Mouse (Mus musculus): ENCODE results near the gene Hps4. TPM values are rescaled to one million over a fixed set of nuclear protein-coding genes. Genes with fewer than 3 reads are reported as not detected.

Gene Hps4
- polyA plus RNA-seq (2014; fragmentation: Nextera tagmentation; extraction: Ambion mirVana): 42.0 and 47.4 TPM in 2 replicates

DNA sequence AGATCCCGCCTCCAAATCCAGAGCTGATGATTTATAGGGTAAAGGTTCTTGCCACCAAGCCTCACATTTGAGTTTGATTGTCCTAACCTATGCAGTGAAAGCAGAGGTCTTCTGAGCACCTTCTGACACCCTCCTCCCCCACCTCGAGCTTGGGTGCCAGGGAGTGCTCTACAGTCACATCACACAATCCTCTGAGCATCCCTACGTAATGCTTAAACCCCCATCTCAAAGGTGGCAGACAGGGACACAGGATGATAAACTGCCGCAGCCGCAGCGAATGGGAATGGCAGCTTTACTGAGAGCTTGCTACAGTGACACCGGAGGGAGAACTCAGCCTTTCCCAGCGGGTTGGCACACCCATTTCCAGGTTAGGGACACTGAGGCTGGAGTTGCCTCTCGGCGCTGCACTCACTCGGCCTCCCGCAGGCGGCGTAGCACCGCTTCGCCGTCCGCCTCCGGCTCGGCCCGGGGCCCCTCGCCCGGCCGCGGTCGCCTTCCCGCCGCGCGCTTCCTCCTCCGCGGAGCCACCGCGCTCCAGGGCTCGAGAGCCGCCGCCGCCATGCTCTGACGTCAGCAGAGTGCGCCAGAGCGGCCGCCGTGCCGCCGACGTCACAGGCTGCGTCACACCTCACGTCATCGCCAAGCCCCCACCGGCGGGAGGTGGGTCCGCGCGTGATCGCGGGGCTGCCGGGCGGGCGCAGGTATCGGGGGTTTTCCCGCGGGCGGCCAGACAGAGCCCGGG, at the start of gene Hps4, which contains the start of gene Srrd:
Gene Hps4, plus strand, starts transcription at position 621 of the 742 bp plus-strand sequence.
Gene Srrd, minus strand, starts transcription at position 578 of the 742 bp plus-strand sequence.
- 2% methylated on average over 64 of the region's 64 CpGs for WGBS
- peak within 1 kb of the TSS; percentile 90 for H3K4me3 ChIP-seq (replicated peaks; ENCODE audit: low read depth, low read length)
- peaks cover 22% of the 10 kb centered on the region for H3K4me1 ChIP-seq (ENCODE audit: control insufficient read depth, insufficient read depth, low read length)
- peak within 1 kb of the TSS; percentile 72 for H3K27ac ChIP-seq (replicated peaks; ENCODE audit: low read depth, low read length)
- H3K36me3 ChIP-seq (ENCODE audit: control insufficient read depth, insufficient read depth, low read length): peaks cover 38% of the 10 kb centered on the region
- H3K9ac ChIP-seq (replicated peaks; ENCODE audit: low read length): peak within 1 kb of the TSS; percentile 82
- no peaks in the 10 kb centered on the region for H3K27me3 ChIP-seq (ENCODE audit: control insufficient read depth, insufficient read depth, low read length)
- peak; percentile 80 for ATAC-seq (ENCODE audit: low FRiP score, low TSS enrichment)
- peak within 1 kb of the TSS; percentile 65 for H3K4me2 ChIP-seq (ENCODE audit: low read length)
- no peaks in the 10 kb centered on the region for H3K9me3 ChIP-seq (ENCODE audit: control insufficient read depth, low read length)
- DNase-seq: peak; percentile 94

GRCm38 (mm10) chr5:112293800-112294199, 49.1 kb upstream of the Hps4 start:
- H3K9ac ChIP-seq (replicated peaks; ENCODE audit: low read length): no peak overlapping the region
- H3K4me3 ChIP-seq (replicated peaks; ENCODE audit: low read depth, low read length): no peak overlapping the region
- H3K27me3 ChIP-seq (ENCODE audit: control insufficient read depth, insufficient read depth, low read length): no peaks in the 10 kb centered on the region
- no peaks in the 10 kb centered on the region for H3K36me3 ChIP-seq (ENCODE audit: control insufficient read depth, insufficient read depth, low read length)
- H3K9me3 ChIP-seq (ENCODE audit: control insufficient read depth, low read length): no peaks in the 10 kb centered on the region
- 91% methylated on average over 2 of the region's 2 CpGs for WGBS
- no peak for ATAC-seq (ENCODE audit: low FRiP score, low TSS enrichment)
- H3K27ac ChIP-seq (replicated peaks; ENCODE audit: low read depth, low read length): no peak overlapping the region
- no peak for DNase-seq
- peaks cover 7% of the 10 kb centered on the region for H3K4me1 ChIP-seq (ENCODE audit: control insufficient read depth, insufficient read depth, low read length)
- H3K4me2 ChIP-seq (ENCODE audit: low read length): no peak overlapping the region

DNA sequence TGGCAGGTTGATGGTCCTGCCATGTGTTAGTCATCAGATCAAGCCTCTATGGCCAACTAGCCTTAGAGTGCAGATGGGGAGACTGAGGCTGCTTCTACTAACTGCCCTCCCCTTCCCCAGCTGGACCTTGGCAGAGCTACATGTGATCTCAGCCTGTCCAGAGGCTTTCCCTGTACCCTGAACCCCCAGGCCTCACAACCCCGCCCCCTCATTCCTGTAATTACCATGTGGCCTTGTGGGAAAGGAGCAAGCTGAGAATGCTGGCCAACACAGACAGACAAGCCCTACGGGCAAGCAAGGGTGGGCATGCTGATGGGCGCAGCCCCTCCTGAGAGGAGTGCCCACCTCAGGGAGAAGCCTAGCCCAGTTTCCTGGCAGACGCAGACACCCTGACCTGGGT, 48.2 kb upstream of the Hps4 start:
- Histone ChIP-seq H3K9me3 (ENCODE audit: control insufficient read depth, low read length) (no peaks in the 10 kb centered on the region), H3K9ac (replicated peaks; ENCODE audit: low read length) (no peak overlapping the region), H3K27me3 (ENCODE audit: control insufficient read depth, insufficient read depth, low read length) (no peaks in the 10 kb centered on the region), H3K4me1 (ENCODE audit: control insufficient read depth, insufficient read depth, low read length) (peaks cover 7% of the 10 kb centered on the region), H3K4me2 (ENCODE audit: low read length) (no peak overlapping the region), H3K4me3 (replicated peaks; ENCODE audit: low read depth, low read length) (no peak overlapping the region), H3K27ac (replicated peaks; ENCODE audit: low read depth, low read length) (no peak overlapping the region), H3K36me3 (ENCODE audit: control insufficient read depth, insufficient read depth, low read length) (no peaks in the 10 kb centered on the region)
- no peak for DNase-seq
- no peak for ATAC-seq (ENCODE audit: low FRiP score, low TSS enrichment)
- 71% methylated on average over 4 of the region's 4 CpGs for WGBS

DNA sequence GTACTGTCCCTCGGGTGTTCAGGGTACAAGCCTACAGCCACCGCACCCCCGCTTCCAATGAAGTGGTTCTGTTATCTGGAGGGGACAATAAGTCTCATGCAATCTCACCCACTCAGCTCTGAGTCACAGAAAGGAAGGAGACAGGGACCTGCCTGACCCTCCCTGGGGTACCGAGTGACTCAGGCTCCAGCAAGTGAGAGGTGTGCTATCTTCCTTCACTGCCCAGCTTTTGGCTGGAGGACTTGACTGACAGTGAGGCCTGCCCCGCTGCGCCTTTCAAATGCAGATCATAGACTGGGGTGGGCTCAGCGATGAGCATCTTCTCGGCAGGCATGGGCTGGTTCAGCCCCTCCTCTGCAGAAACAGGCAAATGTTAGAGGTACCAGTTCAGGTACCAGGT, 47.7 kb upstream of the Hps4 start:
- H3K4me1 ChIP-seq (ENCODE audit: control insufficient read depth, insufficient read depth, low read length): peaks cover 7% of the 10 kb centered on the region
- no peaks in the 10 kb centered on the region for H3K9me3 ChIP-seq (ENCODE audit: control insufficient read depth, low read length)
- no peak for ATAC-seq (ENCODE audit: low FRiP score, low TSS enrichment)
- H3K27ac ChIP-seq (replicated peaks; ENCODE audit: low read depth, low read length): no peak overlapping the region
- WGBS: 26% methylated on average over 8 of the region's 8 CpGs
- no peaks in the 10 kb centered on the region for H3K36me3 ChIP-seq (ENCODE audit: control insufficient read depth, insufficient read depth, low read length)
- H3K4me2 ChIP-seq (ENCODE audit: low read length): no peak overlapping the region
- no peak for DNase-seq
- no peak overlapping the region for H3K9ac ChIP-seq (replicated peaks; ENCODE audit: low read length)
- H3K4me3 ChIP-seq (replicated peaks; ENCODE audit: low read depth, low read length): no peak overlapping the region
- no peaks in the 10 kb centered on the region for H3K27me3 ChIP-seq (ENCODE audit: control insufficient read depth, insufficient read depth, low read length)

GRCm38 (mm10) chr5:112295564-112295963, 47.3 kb upstream of the Hps4 start:
- H3K9ac ChIP-seq (replicated peaks; ENCODE audit: low read length): no peak overlapping the region
- H3K4me3 ChIP-seq (replicated peaks; ENCODE audit: low read depth, low read length): no peak overlapping the region
- H3K4me1 ChIP-seq (ENCODE audit: control insufficient read depth, insufficient read depth, low read length): peaks cover 7% of the 10 kb centered on the region
- no peaks in the 10 kb centered on the region for H3K27me3 ChIP-seq (ENCODE audit: control insufficient read depth, insufficient read depth, low read length)
- H3K36me3 ChIP-seq (ENCODE audit: control insufficient read depth, insufficient read depth, low read length): no peaks in the 10 kb centered on the region
- ATAC-seq (ENCODE audit: low FRiP score, low TSS enrichment): no peak
- no peak for DNase-seq
- H3K27ac ChIP-seq (replicated peaks; ENCODE audit: low read depth, low read length): no peak overlapping the region
- H3K4me2 ChIP-seq (ENCODE audit: low read length): no peak overlapping the region
- no peaks in the 10 kb centered on the region for H3K9me3 ChIP-seq (ENCODE audit: control insufficient read depth, low read length)
- WGBS: 44% methylated on average over 8 of the region's 8 CpGs

GRCm38 (mm10) chr5:112296404-112297181, 46.3 kb upstream of the Hps4 start:
- Histone ChIP-seq H3K4me3 (replicated peaks; ENCODE audit: low read depth, low read length) (no peak overlapping the region), H3K9me3 (ENCODE audit: control insufficient read depth, low read length) (no peaks in the 10 kb centered on the region), H3K9ac (replicated peaks; ENCODE audit: low read length) (no peak overlapping the region), H3K4me2 (ENCODE audit: low read length) (no peak overlapping the region), H3K36me3 (ENCODE audit: control insufficient read depth, insufficient read depth, low read length) (no peaks in the 10 kb centered on the region), H3K27me3 (ENCODE audit: control insufficient read depth, insufficient read depth, low read length) (no peaks in the 10 kb centered on the region), H3K27ac (replicated peaks; ENCODE audit: low read depth, low read length) (0 out of 2 replicates have a peak overlapping the region, but pooled peaks have one; percentile 5), H3K4me1 (ENCODE audit: control insufficient read depth, insufficient read depth, low read length) (peaks cover 7% of the 10 kb centered on the region)
- 86% methylated on average over 6 of the region's 6 CpGs for WGBS
- no peak for DNase-seq
- no peak for ATAC-seq (ENCODE audit: low FRiP score, low TSS enrichment)

DNA sequence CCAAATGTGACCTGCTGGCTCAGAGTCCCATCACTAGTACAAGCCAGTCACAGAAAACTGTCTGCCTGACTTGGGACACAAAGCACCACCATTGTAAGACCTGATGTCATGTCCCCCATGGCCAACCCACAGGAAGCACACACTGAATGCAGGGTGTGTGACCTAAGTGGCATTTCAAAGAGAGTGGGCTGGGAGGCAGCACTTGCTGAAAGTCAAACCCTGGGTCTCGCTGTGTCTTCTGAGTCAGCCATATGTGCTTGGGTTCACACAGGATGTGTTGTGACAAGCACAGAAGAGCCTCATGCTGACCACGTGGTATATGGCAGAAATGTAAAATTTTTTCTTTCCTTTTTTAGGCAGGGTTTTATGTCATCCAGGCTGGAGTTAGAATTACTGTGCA, 45.6 kb upstream of the Hps4 start:
- Histone ChIP-seq H3K9ac (replicated peaks; ENCODE audit: low read length) (no peak overlapping the region), H3K4me2 (ENCODE audit: low read length) (no peak overlapping the region)

GRCm38 (mm10) chr5:112298226-112298988, 44.5 kb upstream of the Hps4 start:
- 93% methylated on average over 12 of the region's 12 CpGs for WGBS
- H3K27me3 ChIP-seq (ENCODE audit: control insufficient read depth, insufficient read depth, low read length): no peaks in the 10 kb centered on the region
- no peaks in the 10 kb centered on the region for H3K36me3 ChIP-seq (ENCODE audit: control insufficient read depth, insufficient read depth, low read length)
- no peak overlapping the region for H3K9ac ChIP-seq (replicated peaks; ENCODE audit: low read length)
- peaks cover 7% of the 10 kb centered on the region for H3K4me1 ChIP-seq (ENCODE audit: control insufficient read depth, insufficient read depth, low read length)
- H3K4me3 ChIP-seq (replicated peaks; ENCODE audit: low read depth, low read length): no peak overlapping the region
- no peak overlapping the region for H3K27ac ChIP-seq (replicated peaks; ENCODE audit: low read depth, low read length)
- DNase-seq: no peak
- no peak for ATAC-seq (ENCODE audit: low FRiP score, low TSS enrichment)
- H3K4me2 ChIP-seq (ENCODE audit: low read length): no peak overlapping the region
- no peaks in the 10 kb centered on the region for H3K9me3 ChIP-seq (ENCODE audit: control insufficient read depth, low read length)

More for the DNA sequence above, 45.6 kb upstream of the Hps4 start:
- peaks cover 7% of the 10 kb centered on the region for H3K4me1 ChIP-seq (ENCODE audit: control insufficient read depth, insufficient read depth, low read length)
- H3K27me3 ChIP-seq (ENCODE audit: control insufficient read depth, insufficient read depth, low read length): no peaks in the 10 kb centered on the region
- no peaks in the 10 kb centered on the region for H3K36me3 ChIP-seq (ENCODE audit: control insufficient read depth, insufficient read depth, low read length)
- H3K4me3 ChIP-seq (replicated peaks; ENCODE audit: low read depth, low read length): no peak overlapping the region
- 88% methylated on average over 2 of the region's 2 CpGs for WGBS
- ATAC-seq (ENCODE audit: low FRiP score, low TSS enrichment) (no peak), DNase-seq (no peak)
- H3K9me3 ChIP-seq (ENCODE audit: control insufficient read depth, low read length): no peaks in the 10 kb centered on the region
- 0 out of 2 replicates have a peak overlapping the region, but pooled peaks have one; percentile 5 for H3K27ac ChIP-seq (replicated peaks; ENCODE audit: low read depth, low read length)
